Mouse (Mus musculus) megakaryocyte, embryonic 14.5 days (primary cell): ENCODE results near the gene Znfx1.

Source experiments
- FLI1 ChIP-seq: IDR thresholded peaks from 2 replicates; pipeline ENCODE4 v1.6.1; 2012; ENCODE audit warnings: low read length, inconsistent platforms, mixed read lengths
- GATA1 ChIP-seq: IDR thresholded peaks from 3 replicates; pipeline ENCODE4 v1.6.1; 2012; ENCODE audit warnings: mixed read lengths, low read length, inconsistent platforms, borderline replicate concordance

DNA sequence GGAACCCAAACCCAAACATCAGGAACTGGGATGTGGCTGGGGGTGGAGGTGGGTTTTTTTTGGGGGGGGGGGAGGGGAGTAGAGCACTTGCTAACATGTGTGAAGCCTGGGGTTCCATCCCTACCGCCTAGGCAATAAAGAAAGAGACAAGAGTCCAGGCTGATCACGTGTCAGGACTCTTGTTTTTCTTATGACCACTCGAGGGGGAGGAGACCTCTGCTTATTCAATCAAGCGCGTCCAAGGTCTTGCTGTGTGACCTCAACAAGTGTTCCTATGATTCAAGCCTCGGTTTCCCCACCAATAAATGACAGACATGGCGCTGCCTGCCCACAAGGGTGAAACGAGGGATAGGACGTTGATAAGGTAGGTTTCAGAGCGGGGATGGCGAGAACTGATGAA, 23.3 kb upstream of the Znfx1 start:
- no peak for TF ChIP-seq GATA1
- no peak for TF ChIP-seq FLI1
